Mouse (Mus musculus): ENCODE results near the gene Sema4b.

Gene Sema4b

GRCm38 (mm10) chr7:80198863-80199262, 12.2 kb downstream of the Sema4b start:
- peak; percentile 92 for DNase-seq

GRCm38 (mm10) chr7:80199286-80199685, 12.6 kb downstream of the Sema4b start:
- DNase-seq: no peak

- DNase-seq: peak; percentile 81
These were observed 13.4 kb downstream of the Sema4b start for GRCm38 (mm10) chr7:80199851-80200587.

GRCm38 (mm10) chr7:80200588-80200945, 13.9 kb downstream of the Sema4b start:
- DNase-seq: peak; percentile 85

GRCm38 (mm10) chr7:80200963-80201539, 14.4 kb downstream of the Sema4b start:
- peak; percentile 94 for DNase-seq

- peak; percentile 90 for DNase-seq
These were observed 15.4 kb downstream of the Sema4b start for GRCm38 (mm10) chr7:80201888-80202540.

GRCm38 (mm10) chr7:80202961-80203360, 16.3 kb downstream of the Sema4b start:
- DNase-seq: peak; percentile 81

GRCm38 (mm10) chr7:80203638-80204096, 17.0 kb downstream of the Sema4b start:
- DNase-seq: peak; percentile 93

GRCm38 (mm10) chr7:80204362-80204761, 17.7 kb downstream of the Sema4b start:
- peak; percentile 85 for DNase-seq

- DNase-seq: peak; percentile 78
These were observed 18.3 kb downstream of the Sema4b start for GRCm38 (mm10) chr7:80204961-80205360.

- peak; percentile 83 for DNase-seq
These were observed 19.3 kb downstream of the Sema4b start for GRCm38 (mm10) chr7:80205705-80206589.

GRCm38 (mm10) chr7:80207314-80207731, 20.7 kb downstream of the Sema4b start:
- no peak for DNase-seq

GRCm38 (mm10) chr7:80208026-80208642, 21.5 kb downstream of the Sema4b start:
- DNase-seq: no peak

- peak; percentile 95 for DNase-seq
These were observed 22.2 kb downstream of the Sema4b start for GRCm38 (mm10) chr7:80208738-80209430.

- peak; percentile 97 for DNase-seq
These were observed 23.0 kb downstream of the Sema4b start for GRCm38 (mm10) chr7:80209669-80210068.

- no peak for DNase-seq
These were observed 24.3 kb downstream of the Sema4b start for GRCm38 (mm10) chr7:80210982-80211381.

- DNase-seq: peak; percentile 88
These were observed 27.0 kb downstream of the Sema4b start for GRCm38 (mm10) chr7:80213604-80214003.

- no peak for DNase-seq
These were observed 27.8 kb downstream of the Sema4b start for GRCm38 (mm10) chr7:80214459-80214858.

- DNase-seq: peak; percentile 96
These were observed 28.8 kb downstream of the Sema4b start for GRCm38 (mm10) chr7:80215398-80215797.

GRCm38 (mm10) chr7:80216566-80216965, 29.9 kb downstream of the Sema4b start:
- peak; percentile 98 for DNase-seq

- DNase-seq: no peak
These were observed 32.0 kb downstream of the Sema4b start for GRCm38 (mm10) chr7:80218666-80219065.
